Mouse (Mus musculus) granulocyte monocyte progenitor cell, adult 5-6 weeks (primary cell): Measurements from ENCODE around the gene Basp1. TPM values are rescaled to one million over a fixed set of nuclear protein-coding genes. Genes with fewer than 3 reads are reported as not detected.

Source experiments
- ATAC-seq: replicated peaks from 2 replicates; pipeline ENCODE4 v1.8.0; 2016; ENCODE audit warnings: mild to moderate bottlenecking, moderate TSS enrichment, inconsistent platforms; ENCODE audit not compliant: poor library complexity, severe bottlenecking
- total RNA-seq, 2 experiments: library from RNA; stranded (forward) in 1 of 2; stranded (reverse) in 1 of 2; fragments of 200-712, 200-1000 nt in 1 of 2; fragments of >200 nt in 1 of 2; fragmentation: Nextera tagmentation in 1 of 2; gene quantifications; 2 replicates each; pipeline ENCODE4 v1.2.3; 2014 to 2017

The Basp1 gene
- total RNA-seq, 2 experiments from 2014 or later: 0.39 to 5.2 TPM

DNA sequence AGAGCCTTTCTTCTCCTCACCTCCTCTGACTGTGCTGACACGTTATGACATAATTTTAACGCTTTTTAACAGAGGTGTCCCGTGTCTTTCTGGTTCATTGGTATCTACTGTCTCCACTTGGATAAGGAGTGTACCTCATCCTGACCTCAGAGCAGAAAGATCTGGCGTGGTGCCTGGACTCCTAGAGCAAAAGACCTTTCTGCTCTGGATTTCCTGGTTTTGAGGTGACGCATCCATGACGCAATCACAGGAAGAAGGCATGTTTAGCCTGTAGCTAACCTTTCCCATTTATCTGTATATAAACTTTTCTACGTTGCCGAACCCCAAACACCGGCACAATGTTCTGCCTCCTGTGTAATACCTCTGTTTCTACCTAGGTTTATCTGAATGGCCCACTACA lies 6.7 kb upstream of the Basp1 start:
- ATAC-seq: peak; percentile 69

DNA sequence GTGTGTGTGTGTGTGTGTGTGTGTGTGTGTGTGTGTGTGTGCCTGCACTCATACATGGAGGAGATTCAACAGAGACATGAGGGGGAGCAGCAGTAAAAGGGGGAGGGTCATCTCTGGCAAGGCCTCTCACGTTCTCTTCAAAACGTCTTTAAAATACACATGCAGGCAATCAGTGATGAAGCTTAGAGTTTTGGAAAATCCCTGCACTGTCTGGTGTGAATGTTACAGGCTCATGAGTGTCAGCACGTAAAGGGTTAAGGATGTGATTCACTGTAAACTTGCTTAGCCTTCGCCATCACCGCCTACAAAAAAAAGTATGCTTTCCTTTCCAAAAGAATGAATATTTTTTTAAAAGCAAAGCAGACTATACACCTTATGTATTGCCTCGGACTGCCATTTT lies 2.8 kb upstream of the Basp1 start:
- ATAC-seq: no peak

DNA sequence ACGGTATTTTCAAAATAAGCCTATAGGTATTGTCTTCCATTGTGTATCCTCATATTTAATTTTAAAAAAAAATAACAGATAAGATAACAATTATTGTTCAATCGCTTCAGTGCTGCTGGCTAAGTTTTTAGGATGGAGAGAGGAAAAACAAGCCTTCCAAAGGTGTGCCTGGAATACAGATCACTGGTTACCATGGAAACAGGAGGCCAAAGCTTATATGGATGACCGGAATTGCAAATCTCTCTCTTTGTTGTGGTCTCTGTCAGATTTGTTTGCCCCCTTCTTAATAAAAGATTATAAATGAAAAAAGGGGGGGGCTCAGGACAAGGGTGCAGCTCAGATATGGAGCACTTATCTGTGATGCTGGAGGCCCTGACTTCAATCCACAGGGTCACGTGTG lies 2.4 kb upstream of the Basp1 start:
- no peak for ATAC-seq

DNA sequence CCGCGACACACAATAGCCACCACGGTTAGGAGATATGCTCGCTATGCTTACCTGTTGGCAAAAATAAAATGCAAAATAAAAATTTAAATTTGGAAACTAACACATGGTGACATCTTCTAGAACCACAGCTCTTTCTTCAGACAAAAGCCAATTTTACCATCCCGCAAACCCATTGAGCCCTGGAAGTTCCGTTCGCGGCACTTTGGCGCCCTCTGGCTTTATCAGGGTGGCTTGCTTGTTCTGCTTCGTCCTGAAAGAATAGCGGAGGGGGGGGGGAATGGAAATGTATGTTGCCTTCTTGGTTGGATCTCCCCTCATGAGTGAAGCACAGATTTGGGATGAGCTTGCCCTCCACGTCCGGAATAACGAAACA lies 1.2 kb upstream of the Basp1 start:
- ATAC-seq: peak; percentile 63

DNA sequence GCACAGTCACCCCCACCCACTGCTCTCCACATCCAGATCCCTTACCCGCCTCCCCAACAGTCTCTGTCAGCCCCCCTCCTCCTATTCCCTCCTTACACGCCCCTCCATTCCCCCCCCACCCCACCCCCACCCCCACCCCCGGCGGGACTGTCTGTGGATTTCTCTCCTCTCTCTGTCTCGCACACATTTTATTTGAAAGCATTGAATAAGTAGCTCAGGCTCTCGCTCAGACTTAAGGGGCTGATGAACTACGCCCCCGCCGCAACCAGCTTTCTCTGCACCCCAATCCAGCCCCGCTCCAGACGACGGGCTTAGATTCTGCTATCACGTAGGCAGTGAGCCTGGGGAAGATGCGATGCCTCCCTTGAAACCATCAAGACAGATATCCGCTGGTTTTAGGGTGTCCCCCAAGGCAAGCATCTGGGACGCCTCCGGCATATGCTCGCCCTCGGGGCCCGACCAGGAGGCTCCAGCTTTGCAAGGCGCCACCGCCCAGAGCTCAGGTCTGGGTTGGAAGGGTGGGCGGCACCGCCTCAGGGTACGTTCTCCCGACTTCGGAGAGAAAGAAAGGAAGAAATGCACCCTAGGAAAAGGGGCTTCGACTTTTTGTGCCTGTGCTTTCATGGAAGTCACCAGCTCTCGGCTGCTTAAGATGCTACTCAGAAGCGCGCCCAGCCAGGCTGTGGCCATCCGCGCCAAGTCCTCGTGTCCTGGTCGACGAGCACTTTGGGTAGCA lies 615 bp upstream of the Basp1 start:
- peak; percentile 26 for ATAC-seq

DNA sequence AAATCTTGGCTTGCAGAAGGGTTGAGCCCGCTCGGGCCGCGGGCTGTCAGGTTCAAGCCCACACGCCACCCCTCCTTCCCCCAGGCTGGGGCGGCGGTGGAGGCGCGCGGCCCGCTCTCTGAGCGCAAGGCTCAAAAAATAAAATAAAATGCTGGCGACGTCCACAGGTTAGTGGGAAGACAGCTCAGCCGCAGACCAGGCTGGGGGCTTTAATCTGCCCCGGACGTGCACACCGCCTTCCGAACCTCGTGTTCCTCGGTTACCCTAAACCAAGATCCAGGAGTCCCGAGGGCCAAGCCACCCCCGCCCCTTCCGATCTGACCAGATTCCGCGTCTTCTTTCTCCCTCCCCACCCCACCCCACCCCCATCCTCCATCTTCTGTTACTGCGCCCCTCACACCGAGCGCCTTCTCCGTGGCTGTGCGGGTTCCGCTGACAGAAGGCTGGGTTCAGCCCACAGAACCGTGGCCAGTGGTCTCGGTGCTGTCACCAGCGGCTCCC lies 753 bp downstream of the Basp1 start:
- peak; percentile 13; the same call in 1 of the 2 replicates for ATAC-seq

DNA sequence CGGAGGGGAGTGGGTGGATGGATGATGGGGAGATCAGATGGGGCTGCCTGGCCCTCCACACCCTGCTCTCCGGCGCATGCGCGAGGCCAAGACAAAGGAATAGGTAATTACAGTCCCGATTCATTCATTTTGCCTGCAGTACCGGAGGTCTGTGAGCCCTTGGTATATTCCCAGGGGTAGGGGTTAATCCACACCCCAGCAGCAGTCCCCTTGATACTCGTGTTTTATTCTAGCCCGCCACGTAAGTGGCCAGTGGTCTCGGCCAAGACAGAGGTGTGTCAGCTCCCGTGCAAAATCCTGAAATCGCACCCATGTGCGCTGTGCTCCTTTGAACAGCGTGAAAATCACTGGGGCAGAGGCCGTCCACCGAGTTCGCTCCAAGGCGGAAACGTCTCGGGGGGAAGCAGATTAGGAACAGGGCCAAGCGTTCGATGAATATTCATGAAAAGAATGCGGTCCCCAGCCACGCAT lies 1.4 kb downstream of the Basp1 start:
- peak; percentile 26; the same call in 1 of the 2 replicates for ATAC-seq

DNA sequence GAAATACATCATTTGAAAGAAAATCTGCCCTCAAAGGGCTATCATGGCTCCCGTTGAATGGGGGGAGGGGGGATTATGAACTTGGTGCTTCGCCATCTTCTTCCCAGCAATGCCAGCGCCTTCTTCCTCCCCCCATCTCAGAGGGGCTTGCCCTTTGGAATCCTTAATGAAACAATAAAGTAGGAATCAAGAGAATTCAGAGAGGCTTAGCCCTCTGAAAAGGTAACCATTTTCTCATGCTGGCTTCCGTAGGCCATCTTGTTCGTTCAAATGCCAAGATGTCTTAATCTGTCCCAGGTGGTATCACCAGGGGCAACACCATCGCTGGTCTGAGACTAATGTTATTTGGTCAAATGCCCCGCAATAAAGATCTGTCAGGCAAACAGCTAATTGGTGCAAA lies 2.1 kb downstream of the Basp1 start:
- no peak for ATAC-seq

DNA sequence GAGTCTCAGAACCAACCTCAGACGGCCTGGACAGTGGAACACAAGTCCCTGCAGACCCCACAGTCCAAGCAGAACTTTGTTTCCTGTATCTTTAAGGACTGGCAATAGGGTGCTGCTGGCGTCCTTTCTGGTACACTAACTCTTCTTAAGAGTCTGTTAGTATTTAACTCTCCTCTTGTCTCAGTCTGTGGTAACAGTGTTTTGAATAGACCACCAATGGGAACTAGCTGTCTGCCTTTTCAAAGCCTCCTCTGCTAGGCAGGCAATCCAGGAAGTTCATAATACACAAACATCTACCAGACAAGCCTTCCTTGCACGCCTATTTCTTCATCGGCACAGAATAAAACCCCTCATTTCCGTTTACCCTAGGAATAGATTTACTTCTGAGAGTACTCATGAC lies 7.6 kb downstream of the Basp1 start:
- ATAC-seq: peak; percentile 54

DNA sequence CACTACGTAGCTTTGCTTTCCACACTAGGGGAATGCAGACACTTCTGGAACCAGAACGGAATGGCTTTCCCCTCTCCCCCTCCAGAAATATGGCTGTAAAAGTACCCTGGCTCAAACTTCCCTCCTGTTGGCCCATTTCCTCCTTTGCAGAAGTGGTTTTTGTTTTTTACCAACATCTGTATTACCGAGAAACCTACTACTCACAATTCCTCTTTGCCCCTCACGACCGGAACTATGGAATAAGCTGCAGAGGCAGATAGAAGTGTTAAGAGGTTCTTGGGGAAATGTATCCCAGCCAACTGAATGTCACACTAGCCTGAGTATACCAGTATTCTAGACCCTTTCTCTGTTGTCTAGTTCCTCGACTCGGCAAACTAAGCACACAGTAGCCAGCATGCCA lies 9.7 kb downstream of the Basp1 start:
- ATAC-seq: peak; percentile 74

DNA sequence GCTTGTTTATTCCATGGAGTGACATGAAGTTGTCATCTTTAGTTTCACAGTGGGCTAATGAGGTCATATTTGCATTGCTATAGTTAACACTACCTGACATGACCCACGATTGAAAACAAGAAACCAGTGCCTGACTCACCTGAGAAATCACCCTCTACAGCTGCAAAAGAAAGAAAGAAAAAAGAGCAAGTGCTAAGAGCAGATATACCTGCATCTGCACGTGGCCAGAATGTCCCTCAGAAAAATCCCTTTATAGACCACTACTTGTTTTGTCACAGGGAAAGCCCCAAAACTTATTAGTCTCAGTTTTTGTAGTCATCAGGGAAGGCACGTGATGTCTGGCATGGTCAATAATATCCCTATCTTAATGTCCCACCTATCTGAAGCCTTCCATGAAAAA lies 11.6 kb downstream of the Basp1 start:
- no peak for ATAC-seq

DNA sequence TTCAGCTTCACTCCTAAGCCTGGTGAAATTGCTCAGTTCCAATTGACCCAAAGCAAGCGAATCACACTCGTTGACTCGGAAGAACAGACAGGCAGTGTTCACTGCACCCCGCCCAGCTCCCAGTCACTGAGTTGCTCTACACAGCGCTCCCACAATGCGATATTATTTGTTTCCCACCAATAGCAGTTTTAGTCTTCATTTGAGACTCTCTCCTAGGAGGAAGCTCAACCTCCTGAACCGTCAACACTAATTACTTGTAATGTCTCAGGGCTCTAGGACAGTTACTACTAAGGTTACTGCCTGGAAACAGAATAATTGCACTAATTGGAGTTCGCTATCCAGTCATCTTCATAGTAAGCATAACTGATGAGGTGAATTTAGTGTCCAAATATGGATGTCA lies 13.3 kb downstream of the Basp1 start:
- no peak for ATAC-seq

DNA sequence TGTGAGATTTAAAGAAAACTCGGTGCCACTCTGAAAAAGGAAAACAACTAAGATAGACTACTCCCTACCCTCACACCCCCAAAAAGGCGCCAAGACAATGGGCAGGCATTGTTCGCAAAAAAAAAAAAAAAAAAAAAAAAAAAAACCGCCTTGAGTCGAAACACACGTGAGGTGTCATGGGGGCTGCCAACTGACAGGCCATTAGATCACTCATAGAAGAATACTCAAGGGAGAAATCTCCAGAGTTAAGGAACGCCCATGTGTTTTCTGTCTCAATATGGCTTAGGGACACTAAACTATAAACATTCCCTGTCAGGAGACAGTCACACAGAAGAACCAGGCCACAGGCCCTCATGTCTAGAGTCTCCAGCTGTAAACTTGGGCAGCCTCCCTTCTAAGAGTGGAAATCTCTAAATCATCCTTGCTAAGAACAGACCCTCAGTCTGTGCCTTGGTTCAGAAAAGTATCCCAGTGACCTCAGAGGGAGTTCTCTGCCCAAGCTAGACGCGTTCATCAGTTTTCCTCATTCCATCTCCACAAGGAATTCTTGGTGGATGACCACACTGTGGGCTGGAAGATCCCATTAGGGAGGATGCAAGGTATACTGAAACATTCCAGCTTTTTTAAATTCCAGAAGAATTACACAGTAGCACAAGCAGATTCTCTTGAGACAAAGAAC lies 17.5 kb downstream of the Basp1 start:
- ATAC-seq: no peak

DNA sequence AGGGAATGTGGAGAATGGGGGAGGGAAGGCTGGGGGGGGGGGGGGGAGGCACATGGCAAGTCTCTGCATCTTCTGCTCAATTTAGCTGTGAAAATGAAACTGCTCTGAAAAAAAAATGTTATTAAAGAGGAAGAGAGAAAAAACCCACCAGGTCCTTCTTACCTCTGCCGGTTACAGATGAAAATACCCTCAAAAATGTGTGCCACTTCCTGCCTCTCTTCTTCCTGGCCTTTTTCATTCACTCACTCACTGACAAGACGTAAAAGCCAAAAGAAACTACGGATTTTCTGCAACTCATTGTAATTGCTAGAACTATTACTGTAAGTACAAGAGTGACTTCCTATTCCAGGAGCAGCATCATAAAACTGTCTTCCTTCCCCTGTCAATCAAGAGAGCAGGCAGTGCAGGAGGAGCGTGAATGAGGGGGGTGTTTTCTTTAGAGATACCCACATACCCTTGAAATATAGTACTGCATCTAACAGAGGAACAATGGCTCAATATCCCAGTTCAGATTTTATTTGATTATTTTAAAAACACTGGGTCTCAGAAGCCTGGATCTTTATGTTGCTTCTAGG lies 21.0 kb downstream of the Basp1 start:
- ATAC-seq: peak; percentile 66

DNA sequence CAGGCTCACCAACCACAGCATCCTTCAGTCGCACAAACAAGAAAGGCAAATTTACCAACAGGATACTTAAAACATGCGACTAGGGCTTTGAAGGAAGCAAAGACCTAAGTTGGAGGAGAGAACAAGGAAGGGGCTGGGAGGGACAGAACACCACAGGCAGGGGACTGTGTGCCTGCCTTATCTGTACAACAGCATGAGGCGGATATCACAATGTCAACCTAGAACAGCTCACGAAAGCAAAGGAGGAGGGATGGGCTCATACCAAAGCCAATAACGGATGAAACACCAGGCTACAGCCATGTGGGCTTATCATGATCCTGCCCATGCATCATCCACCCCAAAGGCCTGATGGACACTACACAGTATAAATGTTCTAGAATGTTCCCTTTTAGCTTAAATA lies 22.4 kb downstream of the Basp1 start:
- ATAC-seq: no peak

DNA sequence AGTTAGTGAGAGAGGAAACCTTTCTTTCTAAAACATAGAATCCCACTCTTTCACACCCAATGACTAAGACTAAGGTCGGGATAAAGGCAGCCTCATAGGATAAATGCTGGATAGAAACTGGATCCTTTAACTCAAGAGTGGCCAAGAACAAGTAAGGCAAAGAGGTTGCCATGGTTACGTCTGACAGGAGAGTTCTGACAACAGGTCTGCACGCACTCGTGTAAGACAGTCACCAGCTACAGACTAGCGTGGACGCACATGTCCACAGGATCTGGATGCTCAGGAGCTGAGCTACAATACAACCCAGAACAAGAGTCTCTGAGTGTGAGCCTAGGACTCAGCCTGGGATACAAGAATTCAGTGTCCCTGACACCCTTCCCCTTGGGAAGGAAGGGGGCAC lies 26.0 kb downstream of the Basp1 start:
- ATAC-seq: no peak

DNA sequence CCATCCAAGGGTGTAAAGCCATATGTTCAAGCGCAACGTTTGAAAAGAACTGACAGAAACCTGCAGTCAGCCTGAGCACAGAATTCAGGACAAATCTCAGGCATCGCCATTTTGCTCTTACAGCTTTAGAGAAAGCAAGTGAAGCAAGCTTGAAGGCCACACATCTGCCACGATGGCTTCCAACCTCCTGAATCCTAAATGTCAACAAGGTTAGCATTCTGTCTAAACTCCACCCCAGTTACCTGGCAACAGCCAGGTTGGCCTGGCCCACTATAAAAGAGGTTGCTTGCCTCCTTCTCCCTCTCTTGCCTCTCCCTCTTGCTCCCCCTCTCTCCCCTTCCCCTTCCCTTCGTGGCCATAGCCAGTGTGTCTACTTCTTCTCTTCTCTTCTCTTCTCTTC lies 33.5 kb downstream of the Basp1 start:
- ATAC-seq: no peak

DNA sequence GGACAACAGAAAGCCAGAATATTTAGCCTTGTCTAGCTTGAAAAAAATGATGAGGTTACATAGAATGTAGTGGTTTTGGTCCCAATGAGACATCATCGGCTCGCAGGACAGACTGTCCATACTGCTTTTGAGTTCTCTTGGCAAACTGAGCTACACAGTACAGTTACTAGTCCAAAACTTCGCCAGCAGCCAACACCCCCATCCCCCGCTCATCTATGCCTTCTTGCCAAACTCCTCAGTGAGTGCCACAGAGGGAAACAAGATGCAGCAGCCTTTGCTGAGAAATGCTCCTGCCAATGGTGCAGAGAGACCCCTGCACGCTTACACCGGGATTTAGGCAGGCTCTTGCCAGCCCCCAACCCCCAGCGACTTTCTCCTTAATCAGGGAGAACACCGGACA lies 34.9 kb downstream of the Basp1 start:
- no peak for ATAC-seq

DNA sequence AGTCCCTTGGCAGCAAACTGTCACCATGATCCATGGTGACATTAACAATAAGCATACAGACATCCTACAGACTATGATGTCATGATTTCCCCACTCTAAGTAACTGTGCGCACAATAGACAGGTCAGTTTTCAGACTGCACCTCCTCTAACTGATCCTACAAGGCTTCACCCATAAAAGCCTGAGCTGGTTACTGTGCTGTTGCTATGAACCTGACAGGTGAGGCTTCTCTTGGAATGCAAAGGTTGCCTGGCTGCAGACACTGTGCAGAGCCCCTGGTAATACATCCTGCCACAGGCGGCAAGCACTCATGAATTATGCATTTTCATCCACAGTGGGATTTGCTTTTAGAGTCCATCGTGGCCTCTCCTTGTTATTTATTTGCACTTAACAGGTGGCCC lies 36.6 kb downstream of the Basp1 start:
- ATAC-seq: no peak

DNA sequence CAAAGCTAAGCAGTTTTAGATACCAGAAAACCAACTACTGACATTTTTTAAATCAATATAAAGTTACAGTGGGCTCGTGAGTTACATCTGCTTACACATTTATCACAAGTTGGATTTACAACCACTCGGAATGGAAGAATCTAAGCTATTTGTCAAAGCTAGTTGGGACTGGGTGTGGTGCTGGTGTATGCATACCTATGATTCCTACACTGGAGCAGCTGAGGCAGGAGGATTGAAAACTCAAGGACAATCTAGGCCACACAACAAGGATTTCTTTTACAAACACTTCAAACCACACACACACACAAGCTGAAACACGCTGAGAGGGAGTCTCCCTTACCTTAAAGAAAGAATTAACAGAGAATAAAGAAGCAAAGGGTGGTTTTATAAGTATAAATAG lies 40.1 kb downstream of the Basp1 start:
- no peak for ATAC-seq

DNA sequence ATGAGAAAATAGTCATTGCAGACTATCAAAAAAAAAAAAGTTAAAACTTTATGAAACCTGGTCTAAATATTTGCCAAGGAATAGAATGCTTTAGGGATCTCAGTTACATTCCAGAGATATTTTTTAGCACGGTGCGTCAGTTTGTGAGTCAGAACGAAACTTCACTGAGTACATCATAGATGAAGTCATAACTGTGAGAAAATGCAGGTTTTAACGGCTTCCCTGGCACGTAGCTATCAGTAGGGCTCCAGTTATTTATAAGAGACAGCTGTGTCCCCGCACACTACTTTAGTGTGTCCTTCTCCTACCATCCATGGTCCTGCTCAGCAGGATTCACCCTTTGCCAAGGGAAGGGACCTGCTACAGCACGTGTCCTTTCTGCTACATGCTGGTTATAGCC lies 44.0 kb downstream of the Basp1 start:
- ATAC-seq: no peak
